Mouse (Mus musculus) embryonic facial prominence, embryonic 13.5 days (tissue): ENCODE measurements around the gene Ergic2. TPM values are rescaled to one million over a fixed set of nuclear protein-coding genes. Genes with fewer than 3 reads are reported as not detected.

Source experiments
- ATAC-seq: fragments of 200-750 bp; cut with Nextera tagmentation; 2 replicates; pipeline ENCODE4 v1.8.0; 2017; ENCODE audit warnings: low read depth; ENCODE audit not compliant: insufficient number of reproducible peaks, insufficient read depth, low FRiP score, low TSS enrichment
- H3K27ac ChIP-seq: fragments of 300-500 bp; sonication (generic); 2 replicates; pipeline ENCODE4 v1.5.1; 2015; ENCODE audit warnings: moderate library complexity, mild to moderate bottlenecking, inconsistent platforms
- H3K27me3 ChIP-seq: fragments of 300-500 bp; sonication (generic); 2 replicates; pipeline ENCODE4 v1.6.1; 2015; ENCODE audit warnings: mild to moderate bottlenecking, inconsistent platforms
- H3K36me3 ChIP-seq: fragments of 300-500 bp; sonication (generic); 2 replicates; pipeline ENCODE4 v1.6.1; 2015; ENCODE audit warnings: mild to moderate bottlenecking, inconsistent platforms
- H3K4me1 ChIP-seq: fragments of 300-500 bp; sonication (generic); 2 replicates; pipeline ENCODE4 v1.6.1; 2015; ENCODE audit warnings: inconsistent platforms
- H3K4me2 ChIP-seq: fragments of 300-500 bp; sonication (generic); 2 replicates; pipeline ENCODE4 v1.6.1; 2015; ENCODE audit warnings: moderate library complexity, mild to moderate bottlenecking, inconsistent platforms
- H3K4me3 ChIP-seq: fragments of 300-500 bp; sonication (generic); 2 replicates; pipeline ENCODE4 v1.5.1; 2015; ENCODE audit warnings: mild to moderate bottlenecking, inconsistent platforms
- H3K9ac ChIP-seq: fragments of 300-500 bp; sonication (generic); 2 replicates; pipeline ENCODE4 v1.6.1; 2015; ENCODE audit warnings: mild to moderate bottlenecking, inconsistent platforms
- H3K9me3 ChIP-seq: fragments of 300-500 bp; sonication (generic); 2 replicates; pipeline ENCODE4 v1.6.1; 2016; ENCODE audit warnings: inconsistent platforms
- WGBS: fragments of 180-500 bp; shearing (Covaris S2); methylation state at CpG from one replicate; pipeline ENCODE4 v1.1.7; 2015; ENCODE audit warnings: mixed read lengths; 5-methylcytosine and 5-hydroxymethylcytosine counted together
- polyA plus RNA-seq: library from polyadenylated mRNA; unstranded; fragments of >200 nt; fragmentation: Nextera tagmentation; extraction: Ambion mirVana; gene quantifications from 2 replicates; pipeline ENCODE4 v1.2.1, GENCODE M21; 2015

Gene Ergic2
- 225 and 237 TPM in 2 replicates for polyA plus RNA-seq

DNA sequence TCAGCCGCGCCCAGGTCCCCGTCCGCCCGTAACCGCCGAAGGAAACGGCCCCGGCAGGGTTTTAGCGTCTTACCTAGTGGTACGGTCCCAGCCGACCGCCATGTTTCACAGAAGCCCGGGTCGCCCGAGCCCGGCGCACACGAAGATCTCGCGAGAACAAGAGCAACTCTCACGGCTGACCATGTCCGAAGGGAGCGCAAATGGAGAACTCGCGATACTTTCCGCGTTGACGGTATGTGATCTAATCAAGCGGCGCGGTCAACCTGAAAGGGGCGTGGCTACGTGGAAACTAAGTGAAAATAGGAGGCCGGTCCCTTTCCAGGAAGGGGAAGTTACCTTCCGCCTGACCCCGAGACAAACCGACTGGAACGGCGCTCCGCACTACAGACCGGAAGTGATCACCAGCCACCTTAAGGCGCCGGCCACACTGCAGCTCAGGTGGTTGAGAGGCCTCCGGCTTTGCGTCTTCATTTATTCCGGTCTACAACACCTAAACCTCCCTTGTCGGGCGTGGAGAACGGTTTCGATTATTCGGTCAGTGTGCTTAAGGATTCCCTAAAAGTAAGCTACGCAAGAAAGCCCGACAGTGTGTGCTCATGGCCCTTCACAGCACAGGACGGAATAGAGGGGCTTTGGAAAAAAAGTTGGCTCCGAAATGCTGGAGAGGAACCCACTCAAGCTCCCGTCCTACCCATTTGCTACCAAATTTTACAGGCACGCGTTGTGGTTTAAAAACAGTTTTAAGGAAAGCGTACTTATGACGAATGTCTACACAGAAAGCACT is at the start of gene Ergic2:
Gene Ergic2 (minus strand): TSS at position 478 of the 784 bp plus-strand sequence.
- Histone ChIP-seq H3K4me1 (peaks cover 14% of the 10 kb centered on the region), H3K9ac (peak within 1 kb of the TSS; percentile 99), H3K36me3 (no peaks in the 10 kb centered on the region), H3K4me2 (peak within 1 kb of the TSS; percentile 69), H3K9me3 (no peaks in the 10 kb centered on the region), H3K27ac (peak within 1 kb of the TSS; percentile 89), H3K27me3 (no peaks in the 10 kb centered on the region), H3K4me3 (peak within 1 kb of the TSS; percentile 97)
- WGBS: under 1% methylated on average over 61 of the region's 61 CpGs
- peak; percentile 97 for ATAC-seq

GRCm38 (mm10) chr6:148260729-148261101 is 48.5 kb upstream of the Ergic2 start:
- Histone ChIP-seq H3K4me2 (no peak overlapping the region), H3K9ac (no peak overlapping the region), H3K4me1 (peaks cover 11% of the 10 kb centered on the region), H3K27me3 (no peaks in the 10 kb centered on the region), H3K4me3 (no peak overlapping the region), H3K27ac (no peak overlapping the region), H3K36me3 (no peaks in the 10 kb centered on the region), H3K9me3 (no peaks in the 10 kb centered on the region)
- no peak for ATAC-seq
- 87% methylated on average over 6 of the region's 6 CpGs for WGBS

DNA sequence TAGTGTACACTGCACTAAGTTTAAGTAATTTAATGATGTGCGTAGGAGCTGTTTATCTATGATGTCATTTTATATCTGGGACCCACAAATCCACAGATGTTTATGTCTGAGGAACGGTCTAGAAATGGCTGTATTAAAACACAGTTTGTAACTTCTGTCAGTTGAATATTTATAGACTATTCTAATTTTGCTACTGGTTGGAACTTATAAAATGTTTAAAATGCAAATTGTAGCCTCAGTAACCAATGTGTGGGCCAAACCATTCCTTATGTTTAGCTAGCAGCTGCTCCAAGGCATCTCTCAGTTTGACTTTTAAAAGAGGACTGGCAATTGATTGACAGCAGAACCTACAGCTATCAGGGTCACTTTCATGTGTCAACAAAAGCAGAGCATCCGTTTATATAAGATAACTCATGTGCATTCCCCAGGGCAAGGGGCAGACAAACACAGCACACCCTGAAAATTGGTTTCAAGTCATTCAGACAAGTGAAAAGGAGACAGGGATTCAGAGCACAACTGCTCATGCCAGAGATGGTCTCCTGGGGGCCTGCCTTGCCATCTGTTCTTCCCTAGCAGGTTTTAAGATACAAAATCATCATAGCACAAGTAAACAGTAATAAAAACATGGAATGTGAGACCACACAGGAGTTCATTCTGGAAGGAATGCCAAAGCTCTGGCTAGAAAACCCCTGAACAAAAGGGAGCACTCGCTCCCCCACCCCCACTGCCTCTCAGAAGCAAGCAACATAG is 48.0 kb upstream of the Ergic2 start:
- Histone ChIP-seq H3K4me2 (no peak overlapping the region), H3K27me3 (no peaks in the 10 kb centered on the region), H3K9ac (no peak overlapping the region), H3K9me3 (no peaks in the 10 kb centered on the region), H3K36me3 (no peaks in the 10 kb centered on the region), H3K4me1 (peaks cover 11% of the 10 kb centered on the region), H3K27ac (0 out of 2 replicates have a peak overlapping the region, but pooled peaks have one; percentile 39), H3K4me3 (no peak overlapping the region)
- WGBS: 45% methylated on average over 4 of the region's 4 CpGs
- ATAC-seq: no peak

- Histone ChIP-seq H3K9me3 (no peaks in the 10 kb centered on the region), H3K4me3 (no peak overlapping the region), H3K27ac (no peak overlapping the region), H3K27me3 (no peaks in the 10 kb centered on the region), H3K4me1 (peaks cover 11% of the 10 kb centered on the region), H3K36me3 (no peaks in the 10 kb centered on the region), H3K9ac (no peak overlapping the region), H3K4me2 (no peak overlapping the region)
- ATAC-seq: no peak
- 84% methylated on average over 8 of the region's 8 CpGs for WGBS
These were observed 46.9 kb upstream of the Ergic2 start for GRCm38 (mm10) chr6:148259074-148259473.

- no peaks in the 10 kb centered on the region for H3K27me3 ChIP-seq
- no peak overlapping the region for H3K4me2 ChIP-seq
- ATAC-seq: no peak
- no peaks in the 10 kb centered on the region for H3K9me3 ChIP-seq
- H3K4me1 ChIP-seq: peaks cover 19% of the 10 kb centered on the region
- H3K36me3 ChIP-seq: no peaks in the 10 kb centered on the region
- no peak overlapping the region for H3K4me3 ChIP-seq
- 66% methylated on average over 2 of the region's 2 CpGs for WGBS
- H3K27ac ChIP-seq: no peak overlapping the region
- no peak overlapping the region for H3K9ac ChIP-seq
These were observed 45.6 kb upstream of the Ergic2 start for GRCm38 (mm10) chr6:148257805-148258204.

DNA sequence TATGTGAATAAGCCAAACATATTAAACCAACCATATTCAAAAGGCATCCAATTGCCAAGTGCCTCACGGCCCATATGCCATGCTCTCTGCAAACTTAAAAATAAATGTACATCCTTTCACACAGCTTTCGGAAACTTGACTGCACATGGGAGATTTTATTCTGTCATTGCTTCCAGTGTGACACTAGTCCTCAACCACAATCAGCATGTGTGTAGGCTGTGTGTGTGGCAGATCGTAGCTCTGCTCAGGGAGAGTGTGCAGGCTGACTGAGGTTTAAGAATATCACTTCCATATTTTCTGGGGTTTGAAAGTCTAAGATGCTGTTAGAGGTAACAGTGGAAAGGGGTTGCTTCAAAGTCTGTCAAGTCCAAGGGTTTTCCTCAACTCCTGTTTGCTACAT is 43.9 kb upstream of the Ergic2 start:
- H3K27me3 ChIP-seq: no peaks in the 10 kb centered on the region
- WGBS: 69% methylated on average over 3 of the region's 3 CpGs

GRCm38 (mm10) chr6:148255395-148256053 is 43.4 kb upstream of the Ergic2 start:
- no peaks in the 10 kb centered on the region for H3K27me3 ChIP-seq
- H3K9me3 ChIP-seq: no peaks in the 10 kb centered on the region
- no peak for ATAC-seq
- no peak overlapping the region for H3K9ac ChIP-seq
- peaks cover 17% of the 10 kb centered on the region for H3K4me1 ChIP-seq
- no peaks in the 10 kb centered on the region for H3K36me3 ChIP-seq
- H3K4me2 ChIP-seq: no peak overlapping the region
- 68% methylated on average over 1 of the region's 1 CpGs for WGBS
- H3K27ac ChIP-seq: no peak overlapping the region
- H3K4me3 ChIP-seq: no peak overlapping the region

More for the DNA sequence above, 43.9 kb upstream of the Ergic2 start:
- ATAC-seq: no peak
- Histone ChIP-seq H3K4me2 (no peak overlapping the region), H3K36me3 (no peaks in the 10 kb centered on the region), H3K9ac (no peak overlapping the region), H3K4me1 (peaks cover 21% of the 10 kb centered on the region), H3K9me3 (no peaks in the 10 kb centered on the region), H3K27ac (no peak overlapping the region), H3K4me3 (no peak overlapping the region)

DNA sequence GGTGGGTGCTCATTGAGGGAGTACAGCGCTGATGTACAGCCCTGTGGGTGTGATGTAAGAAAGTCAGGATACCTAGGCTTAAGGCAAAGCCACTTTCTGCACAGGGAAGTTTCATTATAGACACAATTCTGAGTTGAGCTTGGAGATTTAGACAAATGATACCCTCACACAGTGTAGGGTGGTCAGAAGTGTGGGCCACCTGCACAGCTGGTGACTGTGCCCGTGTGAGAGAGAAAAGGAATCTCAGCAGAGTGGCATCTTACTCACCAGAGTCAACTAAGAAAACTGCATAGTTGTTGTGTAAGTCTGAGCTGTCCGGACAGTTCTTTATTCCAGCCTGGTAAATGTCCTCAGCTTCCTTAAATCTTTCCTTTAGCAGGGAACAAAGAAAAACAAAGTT is 37.0 kb upstream of the Ergic2 start:
- ATAC-seq: no peak
- Histone ChIP-seq H3K36me3 (no peaks in the 10 kb centered on the region), H3K4me1 (peaks cover 14% of the 10 kb centered on the region; the same call in 1 of the 2 replicates), H3K9me3 (no peaks in the 10 kb centered on the region), H3K9ac (no peak overlapping the region), H3K4me2 (no peak overlapping the region), H3K27ac (no peak overlapping the region), H3K27me3 (no peaks in the 10 kb centered on the region), H3K4me3 (no peak overlapping the region)
- WGBS: 70% methylated on average over 3 of the region's 3 CpGs

- ATAC-seq: no peak
- H3K4me3 ChIP-seq: no peak overlapping the region
- H3K9ac ChIP-seq: no peak overlapping the region
- H3K27ac ChIP-seq: no peak overlapping the region
- peaks cover 14% of the 10 kb centered on the region; the same call in 1 of the 2 replicates for H3K4me1 ChIP-seq
- H3K9me3 ChIP-seq: no peaks in the 10 kb centered on the region
- H3K4me2 ChIP-seq: no peak overlapping the region
- H3K36me3 ChIP-seq: no peaks in the 10 kb centered on the region
- WGBS: 42% methylated on average over 2 of the region's 2 CpGs
- H3K27me3 ChIP-seq: no peaks in the 10 kb centered on the region
These were observed 36.5 kb upstream of the Ergic2 start for GRCm38 (mm10) chr6:148248625-148249024.

DNA sequence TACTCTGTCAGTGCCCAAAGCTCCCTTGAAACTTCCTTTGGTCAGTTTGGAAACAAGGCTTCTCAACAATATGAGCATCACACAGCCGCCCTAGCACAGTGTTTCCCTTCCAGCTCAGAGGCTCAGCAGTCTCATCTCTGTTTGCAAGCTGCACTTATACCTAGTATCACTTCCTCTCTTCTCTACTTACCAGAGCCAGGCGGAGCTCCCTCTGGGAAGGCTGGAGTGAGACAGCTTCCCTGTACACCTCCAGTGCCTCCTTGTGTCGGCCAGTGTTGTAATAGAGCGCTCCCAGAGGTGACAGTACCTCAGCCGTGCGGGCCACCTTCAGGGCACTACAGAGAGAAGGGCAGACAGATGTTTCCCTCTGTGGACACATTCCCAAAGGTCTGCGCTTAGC is 34.4 kb upstream of the Ergic2 start:
- ATAC-seq: 0 out of 2 replicates have a peak, but pooled peaks have one; percentile 26
- no peak overlapping the region for H3K4me2 ChIP-seq

GRCm38 (mm10) chr6:148244836-148245235 is 32.7 kb upstream of the Ergic2 start:
- H3K4me2 ChIP-seq: no peak overlapping the region
- 0 out of 2 replicates have a peak, but pooled peaks cover 3% of the 10 kb centered on the region for H3K4me1 ChIP-seq
- WGBS: 75% methylated on average over 1 of the region's 1 CpGs
- H3K9me3 ChIP-seq: no peaks in the 10 kb centered on the region
- H3K4me3 ChIP-seq: no peak overlapping the region
- ATAC-seq: no peak
- H3K27me3 ChIP-seq: no peaks in the 10 kb centered on the region
- no peaks in the 10 kb centered on the region for H3K36me3 ChIP-seq
- no peak overlapping the region for H3K27ac ChIP-seq
- H3K9ac ChIP-seq: no peak overlapping the region

More for the DNA sequence above, 34.4 kb upstream of the Ergic2 start:
- H3K4me1 ChIP-seq: 0 out of 2 replicates have a peak, but pooled peaks cover 3% of the 10 kb centered on the region
- no peak overlapping the region for H3K9ac ChIP-seq
- 76% methylated on average over 7 of the region's 7 CpGs for WGBS
- H3K36me3 ChIP-seq: no peaks in the 10 kb centered on the region
- no peak overlapping the region for H3K27ac ChIP-seq
- H3K27me3 ChIP-seq: no peaks in the 10 kb centered on the region
- H3K9me3 ChIP-seq: no peaks in the 10 kb centered on the region
- no peak overlapping the region for H3K4me3 ChIP-seq
